Mouse (Mus musculus): Measurements from ENCODE around the gene Ceacam2. TPM values are rescaled to one million over a fixed set of nuclear protein-coding genes. Genes with fewer than 3 reads are reported as not detected.
"Not testable (repeated sequence)": the region's sequence is repeated elsewhere in the genome, so short reads cannot be mapped to it uniquely, and the experiment has no call there.

Gene Ceacam2
- polyA plus RNA-seq (2015; fragmentation: Nextera tagmentation; extraction: Ambion mirVana) = not detected in 2 replicates

DNA sequence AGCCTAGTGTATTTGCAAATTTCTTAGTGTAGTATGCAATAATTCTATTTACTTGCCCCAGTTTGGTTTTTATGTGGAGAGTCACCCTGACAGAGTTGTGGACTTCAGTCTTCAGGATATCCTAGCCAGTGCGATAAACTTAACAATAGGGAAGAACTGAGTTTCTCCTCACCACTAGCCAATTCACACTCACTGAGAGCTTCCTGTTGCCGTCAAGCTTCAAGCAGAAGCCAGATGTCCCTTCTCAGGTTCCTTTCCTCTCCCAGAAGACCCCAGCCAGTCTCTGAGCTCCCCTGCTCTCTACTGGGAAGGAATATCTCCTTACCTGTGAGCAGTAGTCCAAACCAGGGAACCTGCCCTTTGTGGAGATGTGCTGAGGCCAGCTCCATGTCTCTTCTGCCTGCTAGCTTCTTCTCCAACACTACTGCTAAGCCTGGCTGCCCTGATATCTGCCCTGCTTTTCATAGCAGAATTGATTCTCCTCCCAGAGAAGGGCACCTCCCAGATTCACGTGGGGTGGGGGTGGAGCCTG is at the start of gene Ceacam2:
Gene Ceacam2, minus strand, starts transcription at position 482 of the 532 bp plus-strand sequence.
- H3K4me2 ChIP-seq; H3K9me3 ChIP-seq; H3K27ac ChIP-seq; H3K36me3 ChIP-seq; H3K4me3 ChIP-seq; H3K27me3 ChIP-seq; ATAC-seq (ENCODE audit: insufficient number of reproducible peaks, low FRiP score, low TSS enrichment, low read depth); H3K4me1 ChIP-seq; H3K9ac ChIP-seq: not testable (repeated sequence)
- WGBS = 54% methylated on average over 3 of the region's 3 CpGs

- ATAC-seq (ENCODE audit: insufficient number of reproducible peaks, low FRiP score, low TSS enrichment, low read depth) = no peak
- H3K27me3 ChIP-seq = no peaks in the 10 kb centered on the region
- no peaks in the 10 kb centered on the region for H3K36me3 ChIP-seq
- H3K4me2 ChIP-seq = no peak overlapping the region
- WGBS = 75% methylated on average over 9 of the region's 9 CpGs
- H3K9ac ChIP-seq = no peak overlapping the region
- no peaks in the 10 kb centered on the region for H3K9me3 ChIP-seq
- no peak overlapping the region for H3K27ac ChIP-seq
- no peak overlapping the region for H3K4me3 ChIP-seq
- no peaks in the 10 kb centered on the region for H3K4me1 ChIP-seq
Observed at GRCm38 (mm10) chr7:25585351-25586204, 45.9 kb upstream of the Ceacam2 start.

GRCm38 (mm10) chr7:25584651-25585050 is 45.0 kb upstream of the Ceacam2 start:
- no peak overlapping the region for H3K4me3 ChIP-seq
- H3K4me2 ChIP-seq = no peak overlapping the region
- H3K36me3 ChIP-seq = no peaks in the 10 kb centered on the region
- no peaks in the 10 kb centered on the region for H3K9me3 ChIP-seq
- H3K4me1 ChIP-seq = no peaks in the 10 kb centered on the region
- ATAC-seq (ENCODE audit: insufficient number of reproducible peaks, low FRiP score, low TSS enrichment, low read depth) = no peak
- H3K27ac ChIP-seq = no peak overlapping the region
- H3K9ac ChIP-seq = no peak overlapping the region
- H3K27me3 ChIP-seq = no peaks in the 10 kb centered on the region
- 83% methylated on average over 5 of the region's 5 CpGs for WGBS

DNA sequence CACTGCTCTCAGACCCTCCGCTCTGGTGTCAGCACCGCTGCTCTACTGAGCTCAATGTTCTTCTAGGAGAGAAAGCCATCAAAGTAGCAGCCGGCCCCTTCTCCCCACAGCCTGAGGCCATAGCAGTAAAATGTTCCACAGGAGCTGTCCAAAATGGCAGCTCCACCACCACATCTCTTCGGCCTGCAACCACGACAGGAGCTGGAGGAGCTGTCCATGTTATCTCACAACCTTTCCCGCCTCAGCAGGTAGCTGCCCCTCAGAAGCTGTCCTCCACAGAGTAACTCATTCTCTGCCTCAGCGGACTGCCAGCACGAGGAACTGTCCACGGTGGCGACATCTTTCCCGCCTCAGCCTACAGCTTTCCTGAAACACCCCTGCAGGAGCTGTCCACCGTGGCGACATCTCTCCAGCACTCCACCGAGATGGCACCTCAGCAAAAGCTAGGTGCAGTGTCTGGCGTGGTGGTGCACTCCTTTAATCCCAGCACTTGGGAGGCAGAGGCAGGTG is 42.7 kb upstream of the Ceacam2 start:
- Histone ChIP-seq H3K4me3 (no peak overlapping the region), H3K4me2 (no peak overlapping the region), H3K27me3 (no peaks in the 10 kb centered on the region), H3K9me3 (no peaks in the 10 kb centered on the region), H3K9ac (no peak overlapping the region), H3K27ac (no peak overlapping the region), H3K36me3 (no peaks in the 10 kb centered on the region), H3K4me1 (no peaks in the 10 kb centered on the region)
- WGBS = 87% methylated on average over 15 of the region's 15 CpGs
- no peak for ATAC-seq (ENCODE audit: insufficient number of reproducible peaks, low FRiP score, low TSS enrichment, low read depth)

- ATAC-seq (ENCODE audit: insufficient number of reproducible peaks, low FRiP score, low TSS enrichment, low read depth) = no peak
- Histone ChIP-seq H3K27me3 (no peaks in the 10 kb centered on the region), H3K9ac (no peak overlapping the region), H3K36me3 (no peaks in the 10 kb centered on the region), H3K9me3 (no peaks in the 10 kb centered on the region), H3K4me1 (no peaks in the 10 kb centered on the region; the same call in 1 of the 2 replicates), H3K27ac (no peak overlapping the region), H3K4me2 (no peak overlapping the region), H3K4me3 (no peak overlapping the region)
- WGBS = 80% methylated on average over 10 of the region's 10 CpGs
Observed at GRCm38 (mm10) chr7:25579441-25579840, 39.8 kb upstream of the Ceacam2 start.

DNA sequence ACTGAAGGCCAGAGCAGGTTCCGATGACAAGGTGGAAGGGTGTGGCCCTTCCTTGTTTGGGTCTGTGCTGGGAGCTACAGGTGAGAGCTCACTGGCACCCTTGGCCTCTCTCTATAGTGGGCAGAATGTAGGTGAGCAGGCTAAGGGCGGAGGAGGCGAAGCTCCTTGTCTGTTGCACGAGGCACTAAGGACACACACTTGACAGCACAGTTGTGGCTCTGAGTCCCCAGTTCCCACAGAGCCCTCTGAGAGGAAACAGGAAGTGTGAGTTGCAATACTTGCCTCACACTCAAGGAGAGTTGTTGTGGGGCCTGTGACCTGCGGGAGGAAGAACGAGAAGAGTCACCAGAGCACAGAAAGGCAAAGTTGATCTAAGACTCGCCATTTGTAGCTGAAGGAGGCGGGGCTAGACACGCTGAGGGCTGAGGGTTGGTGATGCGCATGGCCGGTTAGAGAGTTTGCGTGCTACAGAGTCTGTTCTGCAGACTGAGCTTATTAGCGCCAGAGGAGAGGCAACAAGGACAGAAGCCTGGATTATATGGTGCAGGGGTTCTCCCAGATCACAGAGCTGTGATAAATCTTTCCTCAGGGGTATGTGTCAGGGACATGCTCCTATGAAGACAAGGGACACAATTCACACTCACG is 37.3 kb upstream of the Ceacam2 start:
- ATAC-seq (ENCODE audit: insufficient number of reproducible peaks, low FRiP score, low TSS enrichment, low read depth); H3K36me3 ChIP-seq; H3K9me3 ChIP-seq; H3K27me3 ChIP-seq; H3K4me1 ChIP-seq; H3K9ac ChIP-seq; H3K4me3 ChIP-seq; H3K4me2 ChIP-seq: not testable (repeated sequence)
- 63% methylated on average over 13 of the region's 14 CpGs for WGBS
- H3K27ac ChIP-seq = peak overlapping the region; percentile 76

DNA sequence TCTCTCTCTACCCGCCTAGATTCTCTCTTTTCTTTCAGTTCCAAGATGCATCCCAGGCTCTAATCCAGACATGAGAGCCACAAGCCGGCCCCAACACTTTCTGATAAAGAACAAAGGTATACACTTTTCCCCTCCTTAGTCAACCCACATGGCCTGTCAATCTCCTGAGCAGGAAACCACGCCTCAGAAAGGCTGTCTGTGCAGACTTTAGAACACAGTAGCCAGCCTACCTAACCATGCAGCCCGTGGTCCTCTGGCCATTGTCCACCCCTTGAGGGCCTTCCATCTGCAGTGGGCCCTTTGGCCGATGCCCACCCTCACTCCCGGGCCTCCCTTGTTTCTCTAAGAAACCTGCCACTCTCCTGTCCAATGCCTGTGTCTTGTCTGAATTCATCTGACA is 36.7 kb upstream of the Ceacam2 start:
- 29% methylated on average over 6 of the region's 6 CpGs for WGBS
- 0 out of 2 replicates have a peak, but pooled peaks have one; percentile 52 for ATAC-seq (ENCODE audit: insufficient number of reproducible peaks, low FRiP score, low TSS enrichment, low read depth)
- H3K4me1 ChIP-seq, H3K36me3 ChIP-seq, H3K27me3 ChIP-seq, H3K4me3 ChIP-seq, H3K4me2 ChIP-seq, H3K9me3 ChIP-seq, H3K9ac ChIP-seq: not testable (repeated sequence)
- peak overlapping the region; percentile 76 for H3K27ac ChIP-seq

GRCm38 (mm10) chr7:25575870-25576269 is 36.2 kb upstream of the Ceacam2 start:
- H3K27me3 ChIP-seq = no peaks in the 10 kb centered on the region
- H3K9ac ChIP-seq = no peak overlapping the region
- H3K27ac ChIP-seq = peak overlapping the region; percentile 76
- no peak for ATAC-seq (ENCODE audit: insufficient number of reproducible peaks, low FRiP score, low TSS enrichment, low read depth)
- no peaks in the 10 kb centered on the region for H3K9me3 ChIP-seq
- WGBS = 16% methylated on average over 8 of the region's 8 CpGs
- H3K4me1 ChIP-seq = no peaks in the 10 kb centered on the region; the same call in 1 of the 2 replicates
- H3K4me2 ChIP-seq = no peak overlapping the region
- no peaks in the 10 kb centered on the region for H3K36me3 ChIP-seq
- no peak overlapping the region for H3K4me3 ChIP-seq

- H3K27ac ChIP-seq = peak overlapping the region; percentile 76
- no peak overlapping the region for H3K9ac ChIP-seq
- ATAC-seq (ENCODE audit: insufficient number of reproducible peaks, low FRiP score, low TSS enrichment, low read depth) = no peak
Observed at GRCm38 (mm10) chr7:25575105-25575504, 35.4 kb upstream of the Ceacam2 start.

DNA sequence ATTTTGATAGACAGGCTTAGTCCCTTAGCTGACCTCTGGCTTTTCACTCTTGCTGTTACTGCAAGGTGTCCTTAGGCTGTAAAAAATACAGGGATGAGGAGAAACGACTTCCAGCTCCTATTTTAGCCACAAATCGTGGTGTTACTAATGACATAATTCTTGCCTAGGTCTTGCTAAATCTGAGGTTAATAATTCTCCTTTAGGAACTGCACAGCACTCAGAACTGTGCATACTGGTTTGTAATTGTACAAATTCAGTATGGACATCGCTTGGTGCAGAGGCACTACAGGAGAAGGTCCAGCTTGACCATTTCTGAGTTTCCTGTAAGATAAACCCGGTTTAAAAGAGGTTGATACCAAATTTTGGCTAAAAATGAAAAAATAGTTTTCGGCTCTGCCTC is 34.1 kb upstream of the Ceacam2 start:
- not testable (repeated sequence) for H3K4me2 ChIP-seq; H3K27me3 ChIP-seq; H3K4me1 ChIP-seq; H3K4me3 ChIP-seq; H3K9ac ChIP-seq; H3K9me3 ChIP-seq; ATAC-seq (ENCODE audit: insufficient number of reproducible peaks, low FRiP score, low TSS enrichment, low read depth); H3K27ac ChIP-seq; H3K36me3 ChIP-seq
- WGBS = 63% methylated on average over 5 of the region's 5 CpGs

More at GRCm38 (mm10) chr7:25575105-25575504, 35.4 kb upstream of the Ceacam2 start:
- Histone ChIP-seq H3K9me3 (no peaks in the 10 kb centered on the region), H3K36me3 (no peaks in the 10 kb centered on the region), H3K4me3 (no peak overlapping the region), H3K4me1 (no peaks in the 10 kb centered on the region; the same call in 1 of the 2 replicates), H3K4me2 (no peak overlapping the region), H3K27me3 (no peaks in the 10 kb centered on the region)
- 64% methylated on average over 5 of the region's 5 CpGs for WGBS

GRCm38 (mm10) chr7:25568721-25569120 is 29.1 kb upstream of the Ceacam2 start:
- no peaks in the 10 kb centered on the region for H3K27me3 ChIP-seq
- no peaks in the 10 kb centered on the region for H3K9me3 ChIP-seq
- no peak overlapping the region for H3K4me3 ChIP-seq
- H3K4me2 ChIP-seq = no peak overlapping the region
- no peak overlapping the region for H3K9ac ChIP-seq
- H3K27ac ChIP-seq = no peak overlapping the region
- H3K36me3 ChIP-seq = no peaks in the 10 kb centered on the region
- 97% methylated on average over 7 of the region's 7 CpGs for WGBS
- ATAC-seq (ENCODE audit: insufficient number of reproducible peaks, low FRiP score, low TSS enrichment, low read depth) = no peak
- no peaks in the 10 kb centered on the region for H3K4me1 ChIP-seq

- not testable (repeated sequence) for H3K27ac ChIP-seq; H3K4me3 ChIP-seq; H3K4me2 ChIP-seq; H3K27me3 ChIP-seq; H3K36me3 ChIP-seq; H3K4me1 ChIP-seq; ATAC-seq (ENCODE audit: insufficient number of reproducible peaks, low FRiP score, low TSS enrichment, low read depth); H3K9me3 ChIP-seq; H3K9ac ChIP-seq
- 69% methylated on average over 8 of the region's 8 CpGs for WGBS
Observed at GRCm38 (mm10) chr7:25541464-25541863, 1.8 kb upstream of the Ceacam2 start.

Measured in limb, embryonic 15.5 days (tissue).